Mouse (Mus musculus) thymus, adult 2 months (tissue): ENCODE data around the gene Acvrl1. TPM values are rescaled to one million over a fixed set of nuclear protein-coding genes. Genes with fewer than 3 reads are reported as not detected.

Experiments
- DNase-seq: peaks from one replicate; pipeline ENCODE4 v3.0.0; 2021
- H3K27ac ChIP-seq: fragments of 200-500 bp; 2 replicates; pipeline ENCODE4 v1.5.1; 2012; ENCODE audit warnings: low read length, control low read depth; ENCODE audit not compliant: control insufficient read depth, insufficient read depth
- H3K27me3 ChIP-seq: fragments of 200-500 bp; 2 replicates; pipeline ENCODE4 v1.6.1; 2012; ENCODE audit warnings: mild to moderate bottlenecking, low read length, moderate library complexity, mixed read lengths; ENCODE audit not compliant: control insufficient read depth, insufficient read depth
- H3K36me3 ChIP-seq: fragments of 200-500 bp; 2 replicates; pipeline ENCODE4 v1.6.1; 2012; ENCODE audit warnings: mild to moderate bottlenecking, low read length, moderate library complexity; ENCODE audit not compliant: control insufficient read depth, insufficient read depth
- H3K4me1 ChIP-seq: fragments of 200-500 bp; replicated peaks from 2 replicates; pipeline ENCODE4 v1.6.1; 2012; ENCODE audit warnings: low read length; ENCODE audit not compliant: control insufficient read depth, insufficient read depth
- H3K4me3 ChIP-seq: fragments of 200-500 bp; 2 replicates; pipeline ENCODE4 v1.5.1; 2012; ENCODE audit warnings: mild to moderate bottlenecking, low read length, control low read depth, moderate library complexity; ENCODE audit not compliant: control insufficient read depth, insufficient read depth
- CTCF ChIP-seq: fragments of 200-500 bp; IDR thresholded peaks from 2 replicates; pipeline ENCODE4 v1.5.1; 2012; ENCODE audit warnings: mild to moderate bottlenecking, control low read depth, low read length, moderate library complexity, borderline replicate concordance; ENCODE audit not compliant: control insufficient read depth, poor library complexity, insufficient read depth; ENCODE audit errors: extremely low read depth
- POLR2A ChIP-seq: fragments of 200-500 bp; IDR thresholded peaks from 2 replicates; pipeline ENCODE4 v1.6.1; 2012; ENCODE audit warnings: mild to moderate bottlenecking, low read length, control low read depth, moderate library complexity; ENCODE audit not compliant: control insufficient read depth, poor library complexity, insufficient read depth; ENCODE audit errors: extremely low read depth
- WGBS: fragments of 180-500 bp; shearing (Covaris S2); methylation state at CpG from one replicate; pipeline ENCODE4 v1.1.7; 2018; 5-methylcytosine and 5-hydroxymethylcytosine counted together
- polyA plus RNA-seq: library from polyadenylated mRNA; depleted of rRNA; stranded (reverse); fragments of >200 nt; gene quantifications from 2 replicates; pipeline ENCODE4 v1.2.3, GENCODE M21; 2012

Acvrl1 gene
- polyA plus RNA-seq, 1 experiment: 34.2 TPM

GRCm38 (mm10) chr15:101132041-101132440 lies 3.7 kb downstream of the Acvrl1 start:
- 72% methylated on average over 6 of the region's 6 CpGs for WGBS
- Histone ChIP-seq H3K27me3 (peaks cover 12% of the 10 kb centered on the region), H3K4me3 (no peak overlapping the region), H3K36me3 (no peaks in the 10 kb centered on the region), H3K4me1 (peaks cover 27% of the 10 kb centered on the region), H3K27ac (no peak overlapping the region)
- no peak for TF ChIP-seq POLR2A
- TF ChIP-seq CTCF: no peak
- DNase-seq: no peak

GRCm38 (mm10) chr15:101132761-101133160 lies 4.4 kb downstream of the Acvrl1 start:
- Histone ChIP-seq H3K27ac (no peak overlapping the region), H3K36me3 (no peaks in the 10 kb centered on the region), H3K27me3 (peaks cover 12% of the 10 kb centered on the region), H3K4me1 (peaks cover 27% of the 10 kb centered on the region), H3K4me3 (no peak overlapping the region)
- WGBS: 60% methylated on average over 6 of the region's 6 CpGs
- TF ChIP-seq CTCF: no peak
- no peak for DNase-seq

- DNase-seq: no peak
- no peak for TF ChIP-seq POLR2A
- no peak for TF ChIP-seq CTCF
- Histone ChIP-seq H3K27me3 (no peaks in the 10 kb centered on the region; the same call in none of the 2 replicates), H3K36me3 (no peaks in the 10 kb centered on the region), H3K4me1 (peaks cover 27% of the 10 kb centered on the region), H3K27ac (no peak overlapping the region), H3K4me3 (peak overlapping the region; percentile 34)
- WGBS: 47% methylated on average over 15 of the region's 15 CpGs
Measured at GRCm38 (mm10) chr15:101133993-101134704, 5.8 kb downstream of the Acvrl1 start.

- Histone ChIP-seq H3K27me3 (no peaks in the 10 kb centered on the region; the same call in 1 of the 2 replicates), H3K4me3 (peak overlapping the region; percentile 10), H3K27ac (no peak overlapping the region), H3K36me3 (no peaks in the 10 kb centered on the region), H3K4me1 (peaks cover 36% of the 10 kb centered on the region)
- peak; percentile 43 for DNase-seq
- 13% methylated on average over 8 of the region's 8 CpGs for WGBS
- TF ChIP-seq POLR2A: no peak
- no peak for TF ChIP-seq CTCF
Measured at GRCm38 (mm10) chr15:101135405-101135804, 7.1 kb downstream of the Acvrl1 start.

- Histone ChIP-seq H3K27ac (no peak overlapping the region), H3K27me3 (no peaks in the 10 kb centered on the region; the same call in 1 of the 2 replicates), H3K36me3 (no peaks in the 10 kb centered on the region), H3K4me3 (no peak overlapping the region), H3K4me1 (peaks cover 36% of the 10 kb centered on the region)
- WGBS: 93% methylated on average over 11 of the region's 11 CpGs
- DNase-seq: no peak
- no peak for TF ChIP-seq POLR2A
Measured at GRCm38 (mm10) chr15:101137455-101137854, 9.1 kb downstream of the Acvrl1 start.

- 94% methylated on average over 3 of the region's 3 CpGs for WGBS
- no peak for TF ChIP-seq CTCF
- no peak for TF ChIP-seq POLR2A
- H3K27me3 ChIP-seq: no peaks in the 10 kb centered on the region
- no peaks in the 10 kb centered on the region for H3K36me3 ChIP-seq
- no peak overlapping the region for H3K4me3 ChIP-seq
- no peak overlapping the region for H3K27ac ChIP-seq
- no peak for DNase-seq
- peaks cover 36% of the 10 kb centered on the region for H3K4me1 ChIP-seq
Measured at GRCm38 (mm10) chr15:101138675-101139074, 10.4 kb downstream of the Acvrl1 start.

- Histone ChIP-seq H3K27ac (no peak overlapping the region), H3K4me3 (no peak overlapping the region), H3K4me1 (peaks cover 29% of the 10 kb centered on the region), H3K36me3 (no peaks in the 10 kb centered on the region), H3K27me3 (no peaks in the 10 kb centered on the region)
- no peak for TF ChIP-seq POLR2A
- TF ChIP-seq CTCF: no peak
- 17% methylated on average over 12 of the region's 12 CpGs for WGBS
- no peak for DNase-seq
Measured at GRCm38 (mm10) chr15:101139885-101140284, 11.6 kb downstream of the Acvrl1 start.
